Comparison of ENCODE assay signal across 8 mouse cellular contexts in the genomic region with DNA sequence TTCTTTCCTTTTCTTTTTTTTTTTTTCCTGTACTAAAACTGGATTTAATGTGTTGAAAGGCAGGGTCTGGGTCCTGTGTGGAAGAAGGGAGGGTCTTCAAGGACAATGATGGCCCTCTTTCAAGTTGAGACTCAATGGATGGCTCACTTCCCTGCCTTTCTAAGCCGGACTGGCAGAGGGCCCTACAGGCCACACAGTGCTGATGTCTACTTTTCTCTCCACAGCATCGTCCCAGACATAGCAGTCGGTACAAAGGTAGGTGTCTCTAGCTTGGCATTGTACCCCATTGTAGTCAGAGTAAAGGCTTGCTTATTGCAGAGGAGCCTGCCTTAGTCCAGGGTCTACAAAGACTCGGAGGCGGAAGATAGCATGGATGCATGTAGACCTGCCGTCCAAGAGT. TPM values are rescaled to one million over a fixed set of nuclear protein-coding genes. Genes with fewer than 3 reads are reported as not detected.
A peak's percentile ranks its signal among the peaks of the same experiment; 100 is the strongest.
DNase-seq lines count a peak whose midpoint lies in the region; ATAC-seq lines count a peak whose summit lies in the region.

No protein-coding gene starts in this region.

- H3K27ac ChIP-seq in kidney, embryonic 16.5 days (ENCODE audit: low read length): peak overlapping the region; percentile 100
- no peak overlapping the region for H3K27ac ChIP-seq in embryonic facial prominence, embryonic 11.5 days (replicated peaks; ENCODE audit: low read depth, low read length)
- H3K27ac ChIP-seq in hindbrain, embryonic 15.5 days (replicated peaks): peak overlapping the region; percentile 99
- peak overlapping the region; percentile 99 for H3K27ac ChIP-seq in midbrain, embryonic 15.5 days

- H3K27me3 ChIP-seq in kidney, embryonic 16.5 days (ENCODE audit: insufficient read depth, low read length): no peaks in the 10 kb centered on the region
- no peaks in the 10 kb centered on the region for H3K27me3 ChIP-seq in embryonic facial prominence, embryonic 11.5 days (ENCODE audit: control insufficient read depth, insufficient read depth, low read length)
- no peaks in the 10 kb centered on the region for H3K27me3 ChIP-seq in hindbrain, embryonic 15.5 days
- H3K27me3 ChIP-seq in midbrain, embryonic 15.5 days (replicated peaks): no peaks in the 10 kb centered on the region

- no peaks in the 10 kb centered on the region for H3K9me3 ChIP-seq in kidney, embryonic 16.5 days (ENCODE audit: low read length)
- H3K9me3 ChIP-seq in embryonic facial prominence, embryonic 11.5 days (replicated peaks; ENCODE audit: control insufficient read depth, low read length): no peaks in the 10 kb centered on the region
- no peaks in the 10 kb centered on the region for H3K9me3 ChIP-seq in hindbrain, embryonic 15.5 days
- no peaks in the 10 kb centered on the region for H3K9me3 ChIP-seq in midbrain, embryonic 15.5 days

- peaks cover 45% of the 10 kb centered on the region for H3K36me3 ChIP-seq in kidney, embryonic 16.5 days (ENCODE audit: insufficient read depth, low read length)
- H3K36me3 ChIP-seq in embryonic facial prominence, embryonic 11.5 days (replicated peaks; ENCODE audit: control insufficient read depth, insufficient read depth, low read depth, low read length): peaks cover 13% of the 10 kb centered on the region
- peaks cover 24% of the 10 kb centered on the region for H3K36me3 ChIP-seq in hindbrain, embryonic 15.5 days
- H3K36me3 ChIP-seq in midbrain, embryonic 15.5 days (replicated peaks): peaks cover 26% of the 10 kb centered on the region

- no peak for DNase-seq in kidney, postnatal 10 days
- no peak for DNase-seq in embryonic facial prominence, embryonic 11.5 days (ENCODE audit: low spot score)
- DNase-seq in Muller cell, postnatal 12 days (ENCODE audit: inconsistent ontology term): no peak
- no peak for DNase-seq in MN1 (ENCODE audit: low spot score)
- no peak for DNase-seq in layer of hippocampus, adult 9-10 months (ENCODE audit: low spot score)

- peaks cover 71% of the 10 kb centered on the region for H3K4me1 ChIP-seq in kidney, embryonic 16.5 days (ENCODE audit: insufficient read depth, low read length)
- H3K4me1 ChIP-seq in embryonic facial prominence, embryonic 11.5 days (ENCODE audit: control insufficient read depth, insufficient read depth, low read length): peaks cover 31% of the 10 kb centered on the region
- peaks cover 70% of the 10 kb centered on the region for H3K4me1 ChIP-seq in hindbrain, embryonic 15.5 days (replicated peaks)
- peaks cover 65% of the 10 kb centered on the region for H3K4me1 ChIP-seq in midbrain, embryonic 15.5 days

- ATAC-seq in kidney, embryonic 16.5 days (ENCODE audit: low FRiP score, low TSS enrichment): no peak
- ATAC-seq in embryonic facial prominence, embryonic 11.5 days (replicated peaks; ENCODE audit: insufficient number of reproducible peaks, low FRiP score, low TSS enrichment, low read depth): no peak
- ATAC-seq in hindbrain, embryonic 15.5 days (ENCODE audit: low FRiP score, low read depth): no peak
- no peak for ATAC-seq in midbrain, embryonic 15.5 days (replicated peaks)

- H3K4me3 ChIP-seq in kidney, embryonic 16.5 days (ENCODE audit: low read length): peak overlapping the region; percentile 98
- H3K4me3 ChIP-seq in embryonic facial prominence, embryonic 11.5 days (ENCODE audit: low read depth, low read length): peak overlapping the region; percentile 100
- peak overlapping the region; percentile 82 for H3K4me3 ChIP-seq in hindbrain, embryonic 15.5 days
- H3K4me3 ChIP-seq in midbrain, embryonic 15.5 days: peak overlapping the region; percentile 91

- WGBS in kidney, embryonic 16.5 days: 16% methylated on average over 6 of the region's 6 CpGs
- WGBS in embryonic facial prominence, embryonic 11.5 days: 50% methylated on average over 6 of the region's 6 CpGs
- WGBS in hindbrain, embryonic 15.5 days: 39% methylated on average over 6 of the region's 6 CpGs
- 33% methylated on average over 6 of the region's 6 CpGs for WGBS in midbrain, embryonic 15.5 days

- peak overlapping the region; percentile 100 for H3K9ac ChIP-seq in kidney, embryonic 16.5 days (replicated peaks; ENCODE audit: low read length)
- H3K9ac ChIP-seq in embryonic facial prominence, embryonic 11.5 days (replicated peaks; ENCODE audit: low read length): peak overlapping the region; percentile 99
- H3K9ac ChIP-seq in hindbrain, embryonic 15.5 days: peak overlapping the region; percentile 92
- H3K9ac ChIP-seq in midbrain, embryonic 15.5 days: peak overlapping the region; percentile 95

- H3K4me2 ChIP-seq in kidney, embryonic 16.5 days (replicated peaks; ENCODE audit: low read depth, low read length): peak overlapping the region; percentile 100
- peak overlapping the region; percentile 99 for H3K4me2 ChIP-seq in embryonic facial prominence, embryonic 11.5 days (ENCODE audit: low read depth, low read length)
- peak overlapping the region; percentile 90 for H3K4me2 ChIP-seq in hindbrain, embryonic 15.5 days
- peak overlapping the region; percentile 83 for H3K4me2 ChIP-seq in midbrain, embryonic 15.5 days

RNA-seq across cellular contexts. Expression of gene Ptbp1, which starts 2.1 kb away (rescaled TPM):
- 431 and 491 TPM in 2 replicates for polyA plus RNA-seq in kidney, embryonic 16.5 days (2015; fragmentation: Nextera tagmentation; extraction: Ambion mirVana)
- 237 and 257 TPM in 2 replicates for polyA plus RNA-seq in embryonic facial prominence, embryonic 11.5 days (2014; fragmentation: Nextera tagmentation; extraction: Ambion mirVana)
- 74.8 and 77.1 TPM in 2 replicates for polyA plus RNA-seq in hindbrain, embryonic 15.5 days (2015; fragmentation: Nextera tagmentation; extraction: Ambion mirVana)
- polyA plus RNA-seq in midbrain, embryonic 15.5 days (2015; fragmentation: Nextera tagmentation; extraction: Ambion mirVana): 72.7 and 79.4 TPM in 2 replicates

RNA-seq across cellular contexts. Expression of gene Prtn3, which starts 18.0 kb away (rescaled TPM):
- 7.9 and 8.2 TPM in 2 replicates for polyA plus RNA-seq in kidney, embryonic 16.5 days (2015; fragmentation: Nextera tagmentation; extraction: Ambion mirVana)
- polyA plus RNA-seq in embryonic facial prominence, embryonic 11.5 days (2014; fragmentation: Nextera tagmentation; extraction: Ambion mirVana): 10.9 and 11.2 TPM in 2 replicates
- polyA plus RNA-seq in hindbrain, embryonic 15.5 days (2015; fragmentation: Nextera tagmentation; extraction: Ambion mirVana): 11.0 and 11.3 TPM in 2 replicates
- 12.2 and 13.3 TPM in 2 replicates for polyA plus RNA-seq in midbrain, embryonic 15.5 days (2015; fragmentation: Nextera tagmentation; extraction: Ambion mirVana)

RNA-seq across cellular contexts. Expression of gene Plppr3, which starts 18.2 kb away (rescaled TPM):
- polyA plus RNA-seq in kidney, embryonic 16.5 days (2015; fragmentation: Nextera tagmentation; extraction: Ambion mirVana): 72.7 and 78.6 TPM in 2 replicates
- 78.3 and 85.8 TPM in 2 replicates for polyA plus RNA-seq in embryonic facial prominence, embryonic 11.5 days (2014; fragmentation: Nextera tagmentation; extraction: Ambion mirVana)
- polyA plus RNA-seq in hindbrain, embryonic 15.5 days (2015; fragmentation: Nextera tagmentation; extraction: Ambion mirVana): 383 and 417 TPM in 2 replicates
- 496 and 503 TPM in 2 replicates for polyA plus RNA-seq in midbrain, embryonic 15.5 days (2015; fragmentation: Nextera tagmentation; extraction: Ambion mirVana)

RNA-seq across cellular contexts. Expression of gene Elane, which starts 29.8 kb away (rescaled TPM):
- polyA plus RNA-seq in kidney, embryonic 16.5 days (2015; fragmentation: Nextera tagmentation; extraction: Ambion mirVana): 0.60 and 0.76 TPM in 2 replicates
- polyA plus RNA-seq in embryonic facial prominence, embryonic 11.5 days (2014; fragmentation: Nextera tagmentation; extraction: Ambion mirVana): 0.50 and 0.88 TPM in 2 replicates
- polyA plus RNA-seq in hindbrain, embryonic 15.5 days (2015; fragmentation: Nextera tagmentation; extraction: Ambion mirVana): 0.16 TPM in 1 of 2 replicates, not detected in the other
- polyA plus RNA-seq in midbrain, embryonic 15.5 days (2015; fragmentation: Nextera tagmentation; extraction: Ambion mirVana): 1.2 TPM in 1 of 2 replicates, not detected in the other

RNA-seq across cellular contexts. Expression of gene Cfd, which starts 34.4 kb away (rescaled TPM):
- not detected in 2 replicates for polyA plus RNA-seq in kidney, embryonic 16.5 days (2015; fragmentation: Nextera tagmentation; extraction: Ambion mirVana)
- polyA plus RNA-seq in embryonic facial prominence, embryonic 11.5 days (2014; fragmentation: Nextera tagmentation; extraction: Ambion mirVana): not detected in 2 replicates
- not detected in 2 replicates for polyA plus RNA-seq in hindbrain, embryonic 15.5 days (2015; fragmentation: Nextera tagmentation; extraction: Ambion mirVana)
- not detected in 2 replicates for polyA plus RNA-seq in midbrain, embryonic 15.5 days (2015; fragmentation: Nextera tagmentation; extraction: Ambion mirVana)
